Mouse (Mus musculus) thymus, postnatal 4 days (tissue): ENCODE results near the gene Sorl1.

Source experiments
- DNase-seq: peaks from one replicate; pipeline ENCODE4 v3.0.0; 2021

The Sorl1 gene

GRCm38 (mm10) chr9:41993821-41994220, 130.3 kb downstream of the Sorl1 start:
- no peak for DNase-seq

- no peak for DNase-seq
Observed at GRCm38 (mm10) chr9:41992841-41993240, 131.3 kb downstream of the Sorl1 start.

GRCm38 (mm10) chr9:41985636-41986035, 138.5 kb downstream of the Sorl1 start:
- DNase-seq: no peak

- peak; percentile 24 for DNase-seq
Observed at GRCm38 (mm10) chr9:41985052-41985451, 139.0 kb downstream of the Sorl1 start.

GRCm38 (mm10) chr9:41984306-41984705, 139.8 kb downstream of the Sorl1 start:
- no peak for DNase-seq

- DNase-seq: no peak
Observed at GRCm38 (mm10) chr9:41983286-41983685, 140.8 kb downstream of the Sorl1 start.

GRCm38 (mm10) chr9:41982760-41983159, 141.3 kb downstream of the Sorl1 start:
- DNase-seq: no peak

GRCm38 (mm10) chr9:41982023-41982422, 142.1 kb downstream of the Sorl1 start:
- no peak for DNase-seq

GRCm38 (mm10) chr9:41981306-41981705, 142.8 kb downstream of the Sorl1 start:
- no peak for DNase-seq

- no peak for DNase-seq
Observed at GRCm38 (mm10) chr9:41980796-41981195, 143.3 kb downstream of the Sorl1 start.

GRCm38 (mm10) chr9:41978366-41978765, 145.7 kb downstream of the Sorl1 start:
- no peak for DNase-seq

- DNase-seq: no peak
Observed at GRCm38 (mm10) chr9:41975968-41976367, 148.1 kb downstream of the Sorl1 start.

GRCm38 (mm10) chr9:41974661-41975060, 149.4 kb downstream of the Sorl1 start:
- DNase-seq: no peak

GRCm38 (mm10) chr9:41973775-41974657, 150.1 kb downstream of the Sorl1 start:
- peak; percentile 70 for DNase-seq

- no peak for DNase-seq
Observed at GRCm38 (mm10) chr9:41969961-41970360, 154.1 kb downstream of the Sorl1 start.

GRCm38 (mm10) chr9:41968673-41969460, 155.2 kb downstream of the Sorl1 start:
- DNase-seq: no peak

- no peak for DNase-seq
Observed at GRCm38 (mm10) chr9:41961274-41961673, 162.8 kb downstream of the Sorl1 start.

GRCm38 (mm10) chr9:41958282-41958681, 165.8 kb downstream of the Sorl1 start:
- DNase-seq: no peak

- peak; percentile 52 for DNase-seq
Observed at GRCm38 (mm10) chr9:41953486-41953885, 170.6 kb downstream of the Sorl1 start.

GRCm38 (mm10) chr9:41952650-41953204, 171.4 kb downstream of the Sorl1 start:
- no peak for DNase-seq

- no peak for DNase-seq
Observed at GRCm38 (mm10) chr9:41951472-41952129, 172.5 kb downstream of the Sorl1 start.

- peak; percentile 94 for DNase-seq
Observed at GRCm38 (mm10) chr9:41950991-41951451, 173.1 kb downstream of the Sorl1 start.
